Mouse (Mus musculus) forebrain, embryonic 10.5 days (tissue): ENCODE measurements around the gene Agtrap. TPM values are rescaled to one million over a fixed set of nuclear protein-coding genes. Genes with fewer than 3 reads are reported as not detected.
A peak's percentile ranks its signal among the peaks of the same experiment; 100 is the strongest.
"Not testable (repeated sequence)": the region's sequence is repeated elsewhere in the genome, so short reads cannot be mapped to it uniquely, and the experiment has no call there.

Source experiments
- DNase-seq: peaks from one replicate; pipeline ENCODE4 v3.0.0-alpha.2; 2017; ENCODE audit warnings: low spot score; ENCODE audit errors: extremely low spot score
- H3K27ac ChIP-seq: fragments of 300-500 bp; sonication (generic); 2 replicates; pipeline ENCODE4 v1.5.1; 2016; ENCODE audit warnings: mild to moderate bottlenecking
- H3K27me3 ChIP-seq: fragments of 300-500 bp; sonication (generic); 2 replicates; pipeline ENCODE4 v1.6.1; 2016; ENCODE audit warnings: mild to moderate bottlenecking; ENCODE audit not compliant: poor library complexity, severe bottlenecking
- H3K36me3 ChIP-seq: fragments of 300-500 bp; sonication (generic); replicated peaks from 2 replicates; pipeline ENCODE4 v1.6.1; 2016; ENCODE audit warnings: mild to moderate bottlenecking, moderate library complexity
- H3K4me1 ChIP-seq: fragments of 300-500 bp; sonication (generic); 2 replicates; pipeline ENCODE4 v1.6.1; 2016
- H3K4me3 ChIP-seq: fragments of 300-500 bp; sonication (generic); 2 replicates; pipeline ENCODE4 v1.5.1; 2016; ENCODE audit warnings: mild to moderate bottlenecking, moderate library complexity
- H3K9me3 ChIP-seq: fragments of 300-500 bp; sonication (generic); 2 replicates; pipeline ENCODE4 v1.6.1; 2016; ENCODE audit warnings: mild to moderate bottlenecking, moderate library complexity
- WGBS: fragments of 180-500 bp; shearing (Covaris S2); methylation state at CpG from one replicate; pipeline ENCODE4 v1.1.7; 2016; 5-methylcytosine and 5-hydroxymethylcytosine counted together
- polyA plus RNA-seq: library from polyadenylated mRNA; unstranded; fragments of >200 nt; fragmentation: Nextera tagmentation; extraction: Ambion mirVana; gene quantifications from 2 replicates; pipeline ENCODE4 v1.2.1, GENCODE M21; 2016

Agtrap gene
- polyA plus RNA-seq, 1 experiment from 2014 or later: 19.4 TPM

DNA sequence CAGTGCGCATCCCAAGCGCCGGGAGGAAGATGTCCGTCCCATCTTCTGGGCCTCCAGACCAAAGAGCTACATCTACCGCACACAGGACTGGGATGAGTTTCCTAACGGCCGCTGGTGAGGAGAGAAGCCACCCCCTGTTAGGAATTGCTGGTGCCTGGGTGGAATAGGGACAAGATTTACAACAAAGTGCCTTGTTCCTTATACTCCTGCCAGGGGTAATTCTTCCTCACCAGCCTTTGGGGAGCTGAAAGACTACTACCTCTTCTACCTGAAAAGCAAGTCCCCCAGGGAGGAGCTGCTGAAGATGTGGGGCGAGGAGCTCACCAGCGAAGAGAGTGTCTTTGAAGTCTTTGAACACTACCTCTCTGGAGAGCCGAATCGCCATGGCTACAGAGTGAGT, 35.9 kb downstream of the Agtrap start:
- no peak overlapping the region for H3K4me3 ChIP-seq
- H3K36me3 ChIP-seq: peaks cover 99% of the 10 kb centered on the region

DNA sequence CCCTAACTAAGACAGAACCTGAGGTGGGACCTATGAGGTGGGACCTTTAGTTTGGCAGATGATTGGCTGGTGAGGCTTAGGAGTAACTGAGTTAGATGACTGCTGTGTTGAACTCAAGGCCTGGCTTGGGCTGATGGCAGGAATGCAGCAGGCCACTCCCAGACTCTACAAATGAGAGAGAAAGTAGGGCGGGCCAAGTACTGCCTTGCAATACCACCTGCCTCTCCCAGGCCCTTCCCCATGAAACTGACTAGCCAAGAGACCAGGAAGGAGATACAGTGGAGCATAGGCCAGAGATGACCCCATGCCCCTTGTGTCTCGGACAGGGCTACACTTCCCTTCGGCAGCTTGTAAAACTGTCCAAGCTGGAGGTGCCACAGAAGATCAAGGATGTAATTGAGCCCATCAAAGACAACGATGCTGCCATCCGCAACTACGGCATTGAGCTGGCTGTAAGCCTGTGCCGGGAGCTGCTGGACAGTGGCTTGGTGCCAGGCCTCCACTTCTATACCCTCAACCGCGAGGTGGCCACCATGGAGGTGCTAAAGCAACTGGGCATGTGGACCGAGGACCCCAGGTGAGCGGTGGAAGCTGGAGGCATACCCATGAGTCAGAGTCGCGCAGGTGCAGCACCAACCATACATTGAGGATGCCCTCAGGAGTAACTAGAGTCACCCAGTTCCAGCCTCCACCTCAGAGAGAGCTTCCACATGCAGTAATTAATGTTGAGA, 36.6 kb downstream of the Agtrap start:
- peaks cover 19% of the 10 kb centered on the region for H3K4me1 ChIP-seq
- H3K27ac ChIP-seq: no peak overlapping the region
- H3K9me3 ChIP-seq: no peaks in the 10 kb centered on the region
- WGBS: 95% methylated on average over 13 of the region's 13 CpGs
- H3K4me3 ChIP-seq: no peak overlapping the region
- H3K36me3 ChIP-seq: peaks cover 99% of the 10 kb centered on the region
- H3K27me3 ChIP-seq: no peaks in the 10 kb centered on the region
- DNase-seq: no peak

More for the DNA sequence above, 35.9 kb downstream of the Agtrap start:
- DNase-seq: no peak
- peaks cover 13% of the 10 kb centered on the region for H3K4me1 ChIP-seq
- H3K9me3 ChIP-seq: no peaks in the 10 kb centered on the region
- H3K27ac ChIP-seq: no peak overlapping the region
- WGBS: 91% methylated on average over 11 of the region's 11 CpGs
- H3K27me3 ChIP-seq: no peaks in the 10 kb centered on the region

DNA sequence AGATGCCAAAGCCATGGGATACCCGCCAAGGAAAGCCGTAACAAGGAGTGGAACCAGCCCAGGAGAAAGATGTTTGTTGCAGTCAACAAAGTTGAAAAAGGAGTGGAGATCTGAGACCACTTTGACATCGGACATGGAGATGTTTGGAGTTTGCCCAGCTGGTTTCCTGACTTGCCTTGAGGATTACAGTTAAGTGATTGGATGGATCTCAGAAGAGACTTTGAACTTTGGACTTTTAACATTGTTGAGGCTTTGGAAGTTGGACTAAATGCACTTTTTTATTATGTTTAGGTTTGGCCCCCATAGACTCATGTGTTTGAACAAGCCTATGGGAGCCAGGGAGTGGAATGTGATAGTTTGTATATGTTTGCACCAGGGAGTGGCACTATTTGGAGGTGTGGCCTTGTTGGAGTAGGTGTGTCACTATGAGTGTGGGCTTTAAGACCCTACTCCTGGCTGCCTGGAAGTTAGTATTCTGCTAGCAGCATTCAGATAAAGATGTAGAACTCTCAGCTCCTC, 37.4 kb downstream of the Agtrap start:
- WGBS: 98% methylated on average over 3 of the region's 3 CpGs
- H3K4me3 ChIP-seq, H3K27me3 ChIP-seq, DNase-seq, H3K9me3 ChIP-seq, H3K27ac ChIP-seq: not testable (repeated sequence)
- Histone ChIP-seq H3K4me1 (peaks cover 24% of the 10 kb centered on the region), H3K36me3 (peaks cover 99% of the 10 kb centered on the region)

DNA sequence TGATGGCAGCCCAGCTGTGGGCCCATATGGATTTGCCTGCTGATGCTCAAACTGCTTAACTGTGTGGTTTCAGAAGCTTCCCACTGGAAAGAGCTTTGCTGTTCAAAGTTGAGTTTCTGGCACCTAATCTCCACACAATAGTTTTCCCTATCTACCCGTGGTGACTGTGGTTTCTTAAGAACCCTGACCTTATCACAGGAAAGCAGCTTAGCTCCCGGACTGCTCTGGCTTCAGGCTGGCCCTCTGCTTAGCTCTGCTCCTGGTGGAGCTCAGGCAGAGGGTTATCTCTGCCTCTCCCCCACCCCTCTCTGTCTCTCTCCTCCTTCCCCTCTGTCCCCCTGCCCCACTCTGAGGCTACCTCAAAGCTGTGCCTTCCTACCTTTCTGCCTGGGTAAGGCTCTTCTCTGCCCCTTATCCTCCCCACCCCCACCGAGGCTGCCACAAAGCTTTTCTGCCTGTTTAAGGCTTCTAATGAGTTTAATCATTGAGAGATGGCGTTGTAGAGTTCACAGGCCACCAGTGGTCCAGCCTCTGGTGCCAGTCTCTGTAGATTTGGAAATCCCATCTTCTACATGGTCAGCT, 41.3 kb downstream of the Agtrap start:
- no peak overlapping the region for H3K4me3 ChIP-seq
- no peaks in the 10 kb centered on the region for H3K9me3 ChIP-seq
- no peak for DNase-seq
- 48% methylated on average over 4 of the region's 4 CpGs for WGBS
- H3K36me3 ChIP-seq: peaks cover 90% of the 10 kb centered on the region
- peaks cover 37% of the 10 kb centered on the region for H3K4me1 ChIP-seq
- H3K27me3 ChIP-seq: no peaks in the 10 kb centered on the region
- no peak overlapping the region for H3K27ac ChIP-seq

DNA sequence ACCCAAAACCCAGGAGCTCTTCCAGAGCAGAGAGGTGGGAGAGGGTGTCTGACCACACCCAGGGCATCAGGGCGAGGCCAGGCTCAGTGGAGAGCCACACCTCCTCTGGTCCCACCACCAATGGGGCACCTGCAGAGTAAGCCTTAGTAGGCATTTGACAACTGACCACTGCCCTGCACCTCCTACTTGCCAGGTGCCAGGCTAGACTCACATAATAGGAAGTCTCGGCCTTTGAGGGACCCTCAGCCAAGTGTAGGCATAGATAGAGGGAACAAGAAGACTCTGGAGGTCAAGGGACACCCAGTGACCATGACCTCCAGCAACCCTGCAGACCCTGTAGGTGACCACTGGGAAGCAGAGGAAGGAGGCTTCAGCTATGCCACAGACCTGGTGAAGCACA, 43.7 kb downstream of the Agtrap start:
- H3K27ac ChIP-seq: no peak overlapping the region
- peaks cover 61% of the 10 kb centered on the region for H3K4me1 ChIP-seq
- WGBS: 98% methylated on average over 2 of the region's 2 CpGs
- H3K9me3 ChIP-seq: no peaks in the 10 kb centered on the region
- DNase-seq: no peak
- no peak overlapping the region for H3K4me3 ChIP-seq
- peaks cover 65% of the 10 kb centered on the region for H3K36me3 ChIP-seq
- no peaks in the 10 kb centered on the region for H3K27me3 ChIP-seq

DNA sequence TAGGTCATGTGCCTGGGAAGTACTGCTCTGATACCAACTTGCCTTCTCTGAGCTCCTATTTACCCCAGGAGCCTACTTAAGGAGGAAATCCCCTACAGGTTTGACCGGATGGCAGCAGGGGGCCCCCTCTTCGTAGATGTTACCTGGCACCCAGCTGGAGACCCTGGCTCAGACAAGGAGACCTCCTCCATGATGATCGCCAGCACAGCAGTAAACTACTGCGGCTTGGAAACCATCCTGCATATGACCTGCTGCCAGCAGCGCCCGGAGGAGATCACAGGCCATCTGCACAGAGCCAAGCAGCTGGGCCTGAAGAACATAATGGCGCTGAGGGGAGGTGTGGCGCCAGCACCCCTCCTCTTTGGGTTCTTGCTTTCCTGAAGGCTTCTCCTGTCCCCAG, 44.5 kb downstream of the Agtrap start:
- Histone ChIP-seq H3K36me3 (peaks cover 57% of the 10 kb centered on the region), H3K4me1 (peaks cover 62% of the 10 kb centered on the region)
- not testable (repeated sequence) for H3K27me3 ChIP-seq

DNA sequence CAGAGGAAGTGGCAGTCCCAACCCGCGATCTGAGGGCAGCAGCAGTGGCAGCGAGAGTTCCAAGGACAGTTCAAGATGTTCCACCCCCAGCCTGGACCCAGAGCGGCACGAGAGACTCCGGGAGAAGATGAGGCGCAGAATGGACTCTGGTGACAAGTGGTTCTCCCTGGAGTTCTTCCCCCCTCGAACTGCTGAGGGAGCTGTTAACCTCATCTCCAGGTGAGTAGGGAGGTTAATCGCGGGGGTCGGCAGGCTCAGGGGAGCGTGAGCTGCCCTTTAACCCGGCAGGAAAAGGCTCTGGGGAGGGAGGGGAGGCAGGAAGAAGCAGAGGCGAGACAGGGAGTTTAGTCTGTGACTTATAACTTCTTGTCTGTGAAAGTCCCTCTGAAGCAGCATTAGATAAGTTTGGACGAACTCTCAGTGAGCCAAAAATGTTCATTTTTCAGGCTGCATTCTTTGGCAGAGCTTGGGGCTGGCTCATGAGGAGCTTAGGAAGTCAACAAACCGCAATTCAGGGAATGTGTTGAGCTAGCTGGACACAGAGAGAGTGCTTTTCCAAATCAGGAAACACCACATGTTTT, 46.1 kb downstream of the Agtrap start:
- WGBS: 5% methylated on average over 16 of the region's 16 CpGs
- H3K27me3 ChIP-seq: no peaks in the 10 kb centered on the region
- peaks cover 48% of the 10 kb centered on the region for H3K36me3 ChIP-seq
- peaks cover 72% of the 10 kb centered on the region for H3K4me1 ChIP-seq
- H3K27ac ChIP-seq: peak overlapping the region; percentile 91
- no peaks in the 10 kb centered on the region for H3K9me3 ChIP-seq
- peak overlapping the region; percentile 77 for H3K4me3 ChIP-seq
- DNase-seq: peak; percentile 36

More for the DNA sequence above, 44.5 kb downstream of the Agtrap start:
- 91% methylated on average over 6 of the region's 8 CpGs for WGBS
- H3K27ac ChIP-seq, H3K4me3 ChIP-seq, H3K9me3 ChIP-seq, DNase-seq: not testable (repeated sequence)

DNA sequence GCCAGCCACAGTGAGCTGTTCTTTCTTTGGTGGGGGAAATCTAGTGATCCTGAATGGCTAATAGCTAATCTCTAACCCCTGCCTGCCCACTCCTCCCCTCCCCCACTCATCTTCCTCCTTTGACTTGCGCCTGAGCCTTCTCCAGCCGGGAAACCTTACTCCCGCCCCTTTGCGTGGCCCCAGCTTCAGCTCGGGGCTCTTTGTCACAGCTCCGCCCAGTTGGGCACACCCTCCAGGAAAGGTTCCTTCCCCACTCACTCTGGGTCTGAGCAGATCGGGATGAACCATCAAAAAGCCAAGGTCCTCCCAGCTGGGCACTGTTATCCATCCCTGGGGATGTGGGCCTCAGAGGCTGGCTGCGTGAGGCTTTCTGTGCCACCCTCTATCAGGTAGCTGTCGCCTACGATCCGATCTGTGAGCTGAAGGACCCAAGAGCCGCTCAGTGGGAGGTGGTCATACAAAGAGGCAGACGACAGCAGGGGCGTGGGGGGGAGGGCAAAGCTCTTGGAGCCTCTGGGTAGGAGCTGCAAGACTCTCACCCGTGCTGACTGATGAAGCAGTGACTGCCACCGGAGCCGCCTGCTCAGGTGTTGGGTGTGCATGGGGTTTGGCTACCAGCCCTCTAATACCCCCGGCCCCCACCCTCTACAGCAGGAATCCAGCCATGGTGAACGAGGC, 46.8 kb downstream of the Agtrap start:
- peak overlapping the region; percentile 91 for H3K27ac ChIP-seq
- H3K27me3 ChIP-seq: no peaks in the 10 kb centered on the region
- H3K36me3 ChIP-seq: peaks cover 48% of the 10 kb centered on the region
- peaks cover 67% of the 10 kb centered on the region for H3K4me1 ChIP-seq
- no peaks in the 10 kb centered on the region for H3K9me3 ChIP-seq
- WGBS: under 1% methylated on average over 19 of the region's 19 CpGs
- peak; percentile 83 for DNase-seq
- peak overlapping the region; percentile 77 for H3K4me3 ChIP-seq

DNA sequence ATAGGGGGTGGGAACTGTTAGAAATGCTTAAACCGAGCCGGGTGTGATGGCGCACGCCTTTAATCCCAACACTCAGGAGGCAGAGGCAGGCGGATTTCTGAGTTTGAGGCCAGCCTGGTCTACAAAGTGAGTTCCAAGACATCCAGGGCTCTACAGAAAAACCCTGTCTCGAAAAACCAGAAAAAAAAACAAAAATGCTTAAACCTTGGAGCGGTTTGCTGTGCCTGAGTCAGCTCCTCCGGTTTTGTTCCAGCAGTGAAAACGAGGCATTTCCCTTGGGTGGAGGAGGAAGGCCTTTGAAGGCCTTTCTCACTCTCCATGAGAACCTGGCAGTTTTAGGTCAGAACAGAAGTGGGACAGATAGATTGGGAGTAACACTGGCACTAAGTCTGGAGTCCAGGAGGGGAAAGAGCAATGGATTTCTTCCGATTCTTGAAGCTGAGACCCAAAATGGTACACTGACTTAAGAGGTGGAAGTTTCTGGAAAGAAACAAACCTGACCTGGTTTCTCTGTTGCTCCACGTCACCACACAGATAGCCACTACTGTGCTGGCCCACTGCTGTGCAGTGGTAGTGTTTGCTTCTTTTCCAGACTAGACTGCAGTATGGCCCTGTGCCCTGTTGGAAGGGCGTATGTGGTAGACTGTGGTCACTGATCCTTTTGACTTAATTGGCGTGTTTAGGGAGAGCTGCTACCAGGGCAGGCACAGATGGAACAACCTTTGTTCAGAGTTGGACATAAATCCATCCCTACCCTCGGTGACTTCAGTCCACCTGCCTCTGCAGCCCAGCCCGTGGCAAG, 47.6 kb downstream of the Agtrap start:
- peaks cover 62% of the 10 kb centered on the region for H3K4me1 ChIP-seq

DNA sequence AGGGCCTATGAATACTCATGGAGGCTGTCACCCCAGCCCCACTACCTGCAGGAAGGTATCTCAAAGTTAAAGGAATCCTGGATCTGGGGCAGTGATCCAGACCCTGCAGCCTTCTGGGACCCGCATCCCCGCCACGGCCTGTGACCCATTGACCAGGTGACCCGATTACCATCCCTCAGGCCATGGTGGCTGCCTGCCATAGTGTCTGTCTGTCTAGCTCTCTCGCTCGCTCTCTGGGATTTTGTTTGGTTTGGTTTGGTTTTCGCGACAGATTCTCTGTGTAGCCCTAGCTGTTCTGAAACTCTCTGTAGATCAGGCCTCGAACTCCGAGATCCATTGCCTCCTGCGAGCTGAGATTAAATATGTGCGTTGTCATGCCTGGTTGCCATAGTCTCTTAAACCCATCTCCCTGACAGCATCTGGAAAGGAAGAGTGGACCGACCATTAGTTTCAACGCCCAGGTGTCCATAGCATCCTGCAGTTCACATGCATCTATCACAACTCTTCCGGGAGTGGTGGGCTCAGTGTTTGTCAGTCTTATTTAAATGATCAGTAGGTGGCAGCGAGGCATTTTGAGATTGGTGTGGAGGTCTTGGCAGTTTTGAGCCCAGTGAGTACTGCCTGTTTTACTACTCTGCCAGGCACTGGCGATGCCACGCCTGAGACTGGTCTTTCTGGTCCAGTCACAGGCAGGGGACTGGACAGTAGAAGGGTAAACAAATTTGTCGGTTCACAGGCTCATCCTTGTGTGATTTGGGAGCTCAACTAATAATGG, 48.4 kb downstream of the Agtrap start:
- WGBS: 24% methylated on average over 19 of the region's 19 CpGs

More for the DNA sequence above, 47.6 kb downstream of the Agtrap start:
- Histone ChIP-seq H3K4me3 (peak overlapping the region; percentile 77), H3K9me3 (no peaks in the 10 kb centered on the region), H3K27me3 (no peaks in the 10 kb centered on the region), H3K36me3 (peaks cover 46% of the 10 kb centered on the region), H3K27ac (peak overlapping the region; percentile 91)
- DNase-seq: no peak
- WGBS: 66% methylated on average over 15 of the region's 15 CpGs

DNA sequence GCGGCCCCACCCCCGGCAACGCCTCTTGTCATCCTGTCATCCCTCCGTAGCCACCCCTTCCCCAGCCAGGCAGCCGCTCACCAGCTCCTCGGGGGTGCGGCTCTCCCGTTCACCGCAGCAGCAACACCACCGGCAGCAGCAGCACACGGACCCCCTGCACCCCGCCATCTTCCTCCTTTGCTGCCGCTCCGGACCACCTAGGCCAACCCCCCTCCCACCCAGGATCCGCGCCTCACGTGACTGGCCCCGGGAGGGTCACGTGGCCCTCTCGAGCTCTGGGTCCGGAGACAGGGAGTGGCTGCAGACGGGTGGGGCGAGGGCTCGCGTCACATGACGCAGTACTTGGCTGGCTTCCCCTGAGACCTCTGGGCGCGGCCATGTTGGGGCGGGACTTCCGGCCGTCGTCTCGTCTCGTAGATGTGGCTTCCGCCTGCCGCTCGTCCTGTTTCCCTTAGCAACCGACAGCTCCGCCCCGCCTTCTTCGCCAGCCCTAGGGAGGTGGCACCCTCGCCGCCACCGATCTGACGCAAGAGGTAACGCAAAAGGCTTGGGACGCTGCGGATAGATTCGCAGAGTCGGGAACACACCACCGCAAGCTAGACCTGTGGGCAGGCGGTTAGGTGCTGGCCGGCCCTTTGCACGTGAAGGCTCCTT, 49.1 kb downstream of the Agtrap start, which contains the start of the genes Clcn6 and Mthfr:
Gene Clcn6 (minus strand): TSS at position 222 of the 654 bp plus-strand sequence.
Gene Mthfr (plus strand): TSS at position 478 of the 654 bp plus-strand sequence.
- H3K4me1 ChIP-seq: peaks cover 55% of the 10 kb centered on the region
- WGBS: under 1% methylated on average over 54 of the region's 54 CpGs

More for the DNA sequence above, 48.4 kb downstream of the Agtrap start:
- DNase-seq: no peak
- H3K27ac ChIP-seq: peak overlapping the region; percentile 91
- peaks cover 46% of the 10 kb centered on the region for H3K36me3 ChIP-seq
- H3K4me3 ChIP-seq: peak overlapping the region; percentile 77
- peaks cover 59% of the 10 kb centered on the region for H3K4me1 ChIP-seq
- no peaks in the 10 kb centered on the region for H3K27me3 ChIP-seq
- H3K9me3 ChIP-seq: no peaks in the 10 kb centered on the region

More for the DNA sequence above, 49.1 kb downstream of the Agtrap start, which contains the start of the genes Clcn6 and Mthfr:
- Histone ChIP-seq H3K36me3 (peaks cover 46% of the 10 kb centered on the region), H3K27me3 (no peaks in the 10 kb centered on the region), H3K27ac (peak within 1 kb of the TSS; percentile 93), H3K9me3 (no peaks in the 10 kb centered on the region), H3K4me3 (peak within 1 kb of the TSS; percentile 77)
- DNase-seq: peak; percentile 100
